Mouse (Mus musculus) G1E (cell line): ENCODE results near the gene Kcnk6.

ENCODE experiments used
- CTCF ChIP-seq: IDR thresholded peaks from 2 replicates; pipeline ENCODE4 v1.5.1; 2012; ENCODE audit warnings: low read depth, low read length, inconsistent platforms, mixed read lengths
- GATA1 ChIP-seq: IDR thresholded peaks from 2 replicates; pipeline ENCODE4 v1.6.1; 2012; ENCODE audit warnings: borderline replicate concordance, low read length, inconsistent platforms, mixed read lengths
- GATA2 ChIP-seq: IDR thresholded peaks from 2 replicates; pipeline ENCODE4 v1.6.1; 2012; ENCODE audit warnings: low read depth, low read length, inconsistent platforms, borderline replicate concordance
- POLR2AphosphoS5 ChIP-seq: IDR thresholded peaks from 2 replicates; pipeline ENCODE4 v1.6.1; 2012; ENCODE audit warnings: low read depth, low read length, inconsistent platforms; ENCODE audit not compliant: insufficient replicate concordance
- TAL1 ChIP-seq: conservative IDR thresholded peaks from 2 replicates; pipeline ENCODE4 v1.6.1; 2012; ENCODE audit warnings: low read depth, low read length, inconsistent platforms, mixed read lengths

DNA sequence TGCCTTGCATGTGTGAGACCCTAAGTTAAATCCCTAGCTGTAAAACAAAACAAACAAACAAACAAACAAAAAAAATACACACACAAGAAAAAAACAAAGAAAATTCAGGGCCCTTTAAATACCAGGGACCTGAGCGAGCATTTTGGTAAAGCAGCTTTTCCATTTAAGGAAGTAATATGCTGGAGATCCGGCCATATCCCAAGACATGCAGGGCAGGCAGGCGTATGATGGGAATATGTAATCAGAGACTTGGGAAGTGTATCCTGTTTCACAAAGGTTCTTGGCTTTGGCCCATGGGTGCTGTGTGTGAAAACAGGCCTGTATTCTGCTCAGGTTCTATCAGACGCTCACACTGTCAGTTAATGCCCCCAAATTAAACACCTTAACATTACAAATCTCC lies 45.2 kb upstream of the Kcnk6 start:
- TF ChIP-seq CTCF = no peak
- no peak for TF ChIP-seq POLR2AphosphoS5
- no peak for TF ChIP-seq TAL1
- TF ChIP-seq GATA1 = no peak
- no peak for TF ChIP-seq GATA2
